Comparison of ENCODE assay signal across 8 mouse cellular contexts in the genomic region with DNA sequence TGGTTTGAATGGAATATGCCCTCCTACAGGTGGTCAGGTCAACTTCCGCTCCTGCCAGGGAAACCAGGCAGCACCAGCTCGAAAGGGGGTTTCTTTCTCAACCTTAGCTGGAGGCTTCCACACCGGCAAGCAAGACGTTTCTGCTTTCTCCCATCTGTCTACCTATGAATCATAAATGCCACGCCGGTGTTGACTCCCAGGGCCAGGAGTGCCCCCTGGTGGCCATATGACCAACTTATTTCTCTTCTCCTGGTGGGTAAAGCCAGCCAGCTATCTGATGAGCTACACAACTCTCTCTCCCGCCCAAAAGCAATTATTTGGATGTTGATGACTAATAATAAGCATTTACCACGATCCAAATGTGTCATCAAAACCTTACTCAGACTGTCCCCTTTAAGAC. TPM values are rescaled to one million over a fixed set of nuclear protein-coding genes. Genes with fewer than 3 reads are reported as not detected.
DNase-seq lines count a peak whose midpoint lies in the region; ATAC-seq and TF ChIP-seq lines count a peak whose summit lies in the region.
"Had no signal": no experiment of that assay in that cellular context is flagged by ENCODE, and none has a peak within 500 bp of the region (broad histone marks: within the 10 kb centered on the region; RNA-seq: fewer than 3 reads in every experiment).

No protein-coding gene starts in this region.

- TF ChIP-seq POLR2A in brain, embryonic 14.5 days (IDR thresholded peaks at IDR 0.05; ENCODE audit: borderline replicate concordance, extremely low read depth, insufficient read depth, insufficient read length, poor library complexity, severe bottlenecking): no peak

- peak; percentile 90 for DNase-seq in Muller cell, postnatal 12 days (ENCODE audit: inconsistent ontology term)
- peak; percentile 81 for DNase-seq in brain, embryonic 14.5 days (ENCODE audit: low read depth)
- peak; percentile 69 for DNase-seq in fibroblast of lung, adult 2 months (ENCODE audit: low read depth)
- DNase-seq in layer of hippocampus, postnatal 14 days (ENCODE audit: low spot score in 2 of 2): peak; percentile 69 to 76
- DNase-seq in skeletal muscle tissue, adult 2 months (ENCODE audit: low read depth, low spot score): peak; percentile 86

- peaks cover 15% of the 10 kb centered on the region for H3K27me3 ChIP-seq in megakaryocyte, embryonic 14.5 days (replicated peaks)

- H3K4me3 ChIP-seq in megakaryocyte, embryonic 14.5 days (replicated peaks): peak overlapping the region; percentile 34

- peak; percentile 87 to 95 for ATAC-seq in hematopoietic stem cell, adult 5-6 weeks (replicated peaks in 1 of 2; ENCODE audit: insufficient read depth in 1 of 2, low FRiP score in 2 of 2, low TSS enrichment in 1 of 2, low read depth in 1 of 2, poor library complexity in 2 of 2, severe bottlenecking in 2 of 2)

- peaks cover 9% of the 10 kb centered on the region for H3K9me3 ChIP-seq in megakaryocyte, embryonic 14.5 days

- no peaks in the 10 kb centered on the region for H3K36me3 ChIP-seq in megakaryocyte, embryonic 14.5 days (replicated peaks; ENCODE audit: low read length)

- peaks cover 3% of the 10 kb centered on the region; the same call in 1 of the 2 replicates for H3K4me1 ChIP-seq in megakaryocyte, embryonic 14.5 days

- TF ChIP-seq CTCF in brain, embryonic 14.5 days (IDR thresholded peaks at IDR 0.05; ENCODE audit: borderline replicate concordance, extremely low read depth, insufficient read depth, insufficient read length): peak; percentile 69

RNA-seq across cellular contexts. Expression of gene Lrrc10, which starts 11.4 kb away (rescaled TPM):
- polyA plus RNA-seq in brain, embryonic 14.5 days (2012; rRNA removed): 0.11 TPM in 1 of 2 replicates, not detected in the other
- total RNA-seq in hematopoietic stem cell, adult 5-6 weeks (2017): not detected in 2 replicates
- under 1 TPM in 1 of 2 experiments, not detected in 1; 0.30 TPM for total RNA-seq in layer of hippocampus, postnatal 14 days (2021)
- polyA plus RNA-seq in megakaryocyte, embryonic 14.5 days (2012; ENCODE audit: insufficient read depth, low replicate concordance): not detected in 2 replicates
- polyA plus RNA-seq: stomach, embryonic 14.5 days had no signal

RNA-seq across cellular contexts. Expression of gene Cct2, which starts 29.8 kb away (rescaled TPM):
- 262 and 287 TPM in 2 replicates for polyA plus RNA-seq in brain, embryonic 14.5 days (2012; rRNA removed)
- total RNA-seq in hematopoietic stem cell, adult 5-6 weeks (2017): 549 and 550 TPM in 2 replicates
- 100 to 1,000 TPM; 203 to 205 TPM for total RNA-seq in layer of hippocampus, postnatal 14 days (2021)
- polyA plus RNA-seq in megakaryocyte, embryonic 14.5 days (2012; ENCODE audit: insufficient read depth, low replicate concordance): 3.6 and 19.1 TPM in 2 replicates

RNA-seq across cellular contexts. Expression of gene Best3, which starts 47.7 kb away (rescaled TPM):
- polyA plus RNA-seq in brain, embryonic 14.5 days (2012; rRNA removed): 0.11 and 0.18 TPM in 2 replicates
- total RNA-seq in hematopoietic stem cell, adult 5-6 weeks (2017): not detected in 2 replicates
- 1 to 10 TPM; 2.2 to 2.3 TPM for total RNA-seq in layer of hippocampus, postnatal 14 days (2021)
- not detected in 2 replicates for polyA plus RNA-seq in megakaryocyte, embryonic 14.5 days (2012; ENCODE audit: insufficient read depth, low replicate concordance)
- polyA plus RNA-seq: stomach, embryonic 14.5 days had no signal

Comparison
In these comparisons a context has a peak if more than half of its experiments do, and no peak if none do; other contexts are left out.
1. Peak in every context shown above with its lines: DNase-seq, ATAC-seq and H3K4me3 ChIP-seq.